Mouse (Mus musculus): ENCODE results near the gene Fli1. TPM values are rescaled to one million over a fixed set of nuclear protein-coding genes. Genes with fewer than 3 reads are reported as not detected.

Gene Fli1
- polyA plus RNA-seq, 2 experiments: 2.5 to 6.9 TPM

DNA sequence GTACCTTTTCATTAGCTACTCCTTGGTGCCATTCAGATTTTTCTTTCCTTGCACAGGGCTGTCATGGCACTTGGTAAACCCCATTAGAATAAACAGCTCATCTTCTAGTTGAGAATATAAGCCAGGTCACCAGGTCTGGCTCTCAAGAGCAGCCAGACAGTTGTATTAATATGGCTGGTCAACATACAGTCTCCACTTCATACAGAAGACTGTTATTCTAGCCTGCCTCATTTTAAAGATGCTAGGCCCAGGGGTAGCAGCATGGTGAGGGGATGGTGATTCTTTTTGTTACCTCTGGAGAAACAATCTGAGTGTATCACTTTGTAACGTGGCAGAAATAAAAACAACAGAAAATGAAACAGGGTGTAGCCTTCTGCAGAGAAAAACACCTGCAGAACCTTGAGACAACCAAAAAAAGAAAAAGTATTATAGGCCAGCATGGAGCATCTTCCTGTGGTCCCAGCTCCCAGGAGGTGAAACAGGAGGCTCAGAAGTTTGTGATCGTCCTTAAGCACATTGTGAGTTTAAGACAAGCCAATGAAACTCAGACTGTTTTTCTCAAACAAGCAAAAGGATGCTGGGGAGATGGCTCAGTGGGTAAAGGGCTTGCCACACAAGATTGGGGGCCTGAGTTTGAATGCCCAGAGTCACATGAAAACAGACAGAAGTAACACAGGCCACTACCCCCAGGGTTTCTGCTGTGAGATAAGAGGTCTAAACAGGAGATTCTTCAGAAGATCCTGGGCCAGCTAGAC, 7.3 kb downstream of the Fli1 start:
- no peaks in the 10 kb centered on the region for H3K36me3 ChIP-seq (replicated peaks; ENCODE audit: control insufficient read depth, insufficient read depth, low read depth)
- H3K4me3 ChIP-seq (ENCODE audit: insufficient read depth in 1 of 2, low read depth in 2 of 2, low read length in 2 of 2): no peak overlapping the region
- peaks cover 12% of the 10 kb centered on the region for H3K27me3 ChIP-seq (ENCODE audit: control insufficient read depth, insufficient read depth, low read length)
- no peak overlapping the region for H3K27ac ChIP-seq
- H3K9me3 ChIP-seq (ENCODE audit: control insufficient read depth, low read length): no peaks in the 10 kb centered on the region
- no peak overlapping the region for H3K4me2 ChIP-seq (ENCODE audit: low read depth)
- no peak for ATAC-seq (ENCODE audit: insufficient read depth)
- no peak for DNase-seq (ENCODE audit: low read depth in 3 of 3, low spot score in 3 of 3)
- no peak overlapping the region for H3K9ac ChIP-seq (replicated peaks)
- TF ChIP-seq EP300 (IDR thresholded peaks at IDR 0.05; ENCODE audit: low read depth): no peak
- TF ChIP-seq CTCF (IDR thresholded peaks at IDR 0.05; ENCODE audit: low read depth): no peak
- 35% methylated on average over 2 of the region's 2 CpGs for WGBS (ENCODE audit: insufficient replicate concordance)
- peaks cover 0 to 8% of the 10 kb centered on the region in 2 experiments; a peak in 2 of 4 replicates for H3K4me1 ChIP-seq (replicated peaks; ENCODE audit: control insufficient read depth in 2 of 2, insufficient read depth in 2 of 2, low read length in 1 of 2)

DNA sequence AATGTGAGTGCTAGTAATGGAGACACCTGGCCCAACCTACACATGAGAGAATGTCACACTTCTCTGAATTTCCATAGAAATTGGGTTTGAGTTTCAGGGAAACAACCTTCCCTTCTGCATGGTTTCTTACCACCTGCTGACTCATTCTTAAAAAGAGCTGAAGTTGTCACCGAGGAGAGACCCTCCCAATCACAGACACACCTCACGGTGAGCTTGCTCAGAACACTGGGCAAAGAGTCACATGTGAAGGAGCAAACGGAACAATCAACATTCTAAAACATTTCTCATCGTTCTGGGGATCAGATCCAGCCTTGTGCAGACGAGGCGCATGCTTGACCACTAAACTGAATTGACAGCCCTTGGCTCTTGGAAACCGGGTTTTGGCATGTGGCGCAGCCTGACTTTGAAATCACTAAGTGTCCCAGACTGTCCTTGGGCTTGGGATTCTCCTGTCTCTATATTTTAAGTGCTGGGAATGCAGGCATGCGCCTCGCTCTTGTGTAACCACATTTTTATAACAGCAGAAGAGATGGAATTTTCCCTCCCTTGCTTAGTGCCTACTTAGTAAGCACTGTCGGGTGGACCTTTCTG, 8.5 kb downstream of the Fli1 start:
- Histone ChIP-seq H3K4me3 (ENCODE audit: insufficient read depth in 1 of 2, low read depth in 2 of 2, low read length in 2 of 2) (no peak overlapping the region), H3K27ac (no peak overlapping the region), H3K9me3 (ENCODE audit: control insufficient read depth, low read length) (no peaks in the 10 kb centered on the region), H3K9ac (replicated peaks) (no peak overlapping the region), H3K4me2 (ENCODE audit: low read depth) (no peak overlapping the region), H3K27me3 (ENCODE audit: control insufficient read depth, insufficient read depth, low read length) (peaks cover 4% of the 10 kb centered on the region), H3K4me1 (replicated peaks; ENCODE audit: control insufficient read depth in 2 of 2, insufficient read depth in 2 of 2, low read length in 1 of 2) (peaks cover 0 to 16% of the 10 kb centered on the region in 2 experiments; a peak in 2 of 4 replicates), H3K36me3 (replicated peaks; ENCODE audit: control insufficient read depth, insufficient read depth, low read depth) (no peaks in the 10 kb centered on the region)
- WGBS (ENCODE audit: insufficient replicate concordance): 47% methylated on average over 11 of the region's 11 CpGs
- ATAC-seq (ENCODE audit: insufficient read depth) (no peak), DNase-seq (ENCODE audit: low read depth in 3 of 3, low spot score in 3 of 3) (no peak)
- TF ChIP-seq EP300 (IDR thresholded peaks at IDR 0.05; ENCODE audit: low read depth): no peak

DNA sequence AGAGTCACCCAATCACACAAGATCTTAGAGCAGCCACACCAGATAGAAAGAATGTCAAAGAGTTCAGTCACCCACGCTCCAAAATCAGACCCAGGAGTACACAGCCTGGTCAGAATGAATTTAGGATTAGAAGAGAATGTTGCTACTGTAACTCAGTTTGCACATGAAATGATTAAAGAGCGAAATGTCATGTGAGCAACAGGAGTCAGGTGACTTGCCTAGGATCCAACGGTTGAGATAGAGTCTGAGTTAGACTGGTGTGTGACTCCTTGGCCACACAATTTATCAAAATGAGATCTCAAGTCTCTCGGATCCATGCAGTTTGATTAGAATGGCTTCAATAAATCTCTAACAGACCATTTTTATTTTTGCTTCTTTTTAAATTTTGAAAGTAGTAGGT, 11.1 kb downstream of the Fli1 start:
- DNase-seq (ENCODE audit: low read depth in 3 of 3, low spot score in 3 of 3): no peak
- H3K27me3 ChIP-seq (ENCODE audit: control insufficient read depth, insufficient read depth, low read length): no peaks in the 10 kb centered on the region
- H3K4me3 ChIP-seq (ENCODE audit: insufficient read depth in 1 of 2, low read depth in 2 of 2, low read length in 2 of 2): no peak overlapping the region
- no peak overlapping the region for H3K9ac ChIP-seq (replicated peaks)
- no peak for ATAC-seq (ENCODE audit: insufficient read depth)
- H3K4me2 ChIP-seq (ENCODE audit: low read depth): no peak overlapping the region
- no peak overlapping the region for H3K27ac ChIP-seq
- no peaks in the 10 kb centered on the region for H3K9me3 ChIP-seq (ENCODE audit: control insufficient read depth, low read length)
- H3K36me3 ChIP-seq (replicated peaks; ENCODE audit: control insufficient read depth, insufficient read depth, low read depth): no peaks in the 10 kb centered on the region
- WGBS (ENCODE audit: insufficient replicate concordance): 34% methylated on average over 4 of the region's 4 CpGs
- TF ChIP-seq EP300 (IDR thresholded peaks at IDR 0.05; ENCODE audit: low read depth) (no peak), CTCF (IDR thresholded peaks at IDR 0.05; ENCODE audit: low read depth) (no peak)
- H3K4me1 ChIP-seq (replicated peaks; ENCODE audit: control insufficient read depth in 2 of 2, insufficient read depth in 2 of 2, low read length in 1 of 2): peaks cover 0 to 20% of the 10 kb centered on the region in 2 experiments; a peak in 2 of 4 replicates

DNA sequence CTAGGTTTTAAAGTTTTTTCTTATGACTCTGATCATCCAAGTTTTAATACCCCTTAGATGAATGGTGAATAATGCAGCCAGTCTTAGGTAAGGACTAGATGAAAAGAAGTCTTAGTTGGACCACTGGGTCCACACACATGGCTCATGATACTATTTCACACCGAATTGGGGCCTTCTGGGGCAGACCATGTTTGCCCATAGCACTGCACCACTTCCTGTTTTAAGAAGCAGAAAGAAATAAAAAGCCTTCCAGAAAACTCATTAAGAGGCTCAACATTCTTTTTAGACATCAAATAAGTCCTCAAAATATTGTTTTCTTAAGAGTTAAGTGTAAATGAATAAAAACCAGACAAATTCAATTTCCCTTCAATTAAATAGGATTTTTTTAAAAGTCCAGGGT, 11.7 kb downstream of the Fli1 start:
- Histone ChIP-seq H3K36me3 (replicated peaks; ENCODE audit: control insufficient read depth, insufficient read depth, low read depth) (no peaks in the 10 kb centered on the region), H3K27ac (no peak overlapping the region), H3K4me1 (replicated peaks; ENCODE audit: control insufficient read depth in 2 of 2, insufficient read depth in 2 of 2, low read length in 1 of 2) (peaks cover 0 to 20% of the 10 kb centered on the region in 2 experiments; a peak in 2 of 4 replicates), H3K27me3 (ENCODE audit: control insufficient read depth, insufficient read depth, low read length) (no peaks in the 10 kb centered on the region), H3K4me2 (ENCODE audit: low read depth) (no peak overlapping the region), H3K9me3 (ENCODE audit: control insufficient read depth, low read length) (no peaks in the 10 kb centered on the region), H3K4me3 (ENCODE audit: insufficient read depth in 1 of 2, low read depth in 2 of 2, low read length in 2 of 2) (no peak overlapping the region), H3K9ac (replicated peaks) (no peak overlapping the region)
- DNase-seq (ENCODE audit: low read depth in 3 of 3, low spot score in 3 of 3): no peak
- no peak for TF ChIP-seq CTCF (IDR thresholded peaks at IDR 0.05; ENCODE audit: low read depth)
- no peak for TF ChIP-seq EP300 (IDR thresholded peaks at IDR 0.05; ENCODE audit: low read depth)
- WGBS (ENCODE audit: insufficient replicate concordance): 6% methylated on average over 1 of the region's 1 CpGs
- ATAC-seq (ENCODE audit: insufficient read depth): no peak

DNA sequence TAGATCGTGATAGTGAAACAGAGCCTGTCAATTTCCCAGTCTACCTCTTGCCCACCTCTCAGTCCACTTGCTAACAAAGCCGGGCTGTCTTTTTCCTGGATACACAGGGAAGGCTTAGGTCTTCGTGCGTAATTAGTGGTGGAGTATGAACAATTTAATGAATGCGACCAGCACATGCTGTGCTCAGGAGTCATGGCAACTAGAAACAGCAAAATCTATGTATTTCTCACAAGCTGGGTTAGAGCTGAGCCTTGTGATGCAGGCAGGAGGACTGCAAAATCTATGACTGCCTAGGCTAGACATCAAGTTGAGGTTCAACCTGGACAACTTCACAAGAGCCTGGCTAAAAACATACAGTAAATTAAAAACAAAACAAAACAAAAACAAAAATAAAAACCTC, 12.5 kb downstream of the Fli1 start:
- no peak for DNase-seq (ENCODE audit: low read depth in 3 of 3, low spot score in 3 of 3)
- ATAC-seq (ENCODE audit: insufficient read depth): no peak
- H3K36me3 ChIP-seq (replicated peaks; ENCODE audit: control insufficient read depth, insufficient read depth, low read depth): no peaks in the 10 kb centered on the region
- no peaks in the 10 kb centered on the region for H3K27me3 ChIP-seq (ENCODE audit: control insufficient read depth, insufficient read depth, low read length)
- H3K9me3 ChIP-seq (ENCODE audit: control insufficient read depth, low read length): no peaks in the 10 kb centered on the region
- no peak overlapping the region for H3K9ac ChIP-seq (replicated peaks)
- no peak overlapping the region for H3K27ac ChIP-seq
- H3K4me3 ChIP-seq (ENCODE audit: insufficient read depth in 1 of 2, low read depth in 2 of 2, low read length in 2 of 2): no peak overlapping the region
- no peak overlapping the region for H3K4me2 ChIP-seq (ENCODE audit: low read depth)
- WGBS (ENCODE audit: insufficient replicate concordance): 43% methylated on average over 5 of the region's 5 CpGs
- TF ChIP-seq EP300 (IDR thresholded peaks at IDR 0.05; ENCODE audit: low read depth) (no peak), CTCF (IDR thresholded peaks at IDR 0.05; ENCODE audit: low read depth) (no peak)
- H3K4me1 ChIP-seq (replicated peaks; ENCODE audit: control insufficient read depth in 2 of 2, insufficient read depth in 2 of 2, low read length in 1 of 2): peaks cover 0 to 25% of the 10 kb centered on the region in 2 experiments; a peak in 2 of 4 replicates

Measured in liver, embryonic 14.5 days (tissue).